Mouse (Mus musculus): ENCODE measurements around the gene Padi6. TPM values are rescaled to one million over a fixed set of nuclear protein-coding genes. Genes with fewer than 3 reads are reported as not detected.

Padi6 gene
- not detected in 2 replicates for polyA plus RNA-seq (2015; fragmentation: Nextera tagmentation; extraction: Ambion mirVana)

GRCm38 (mm10) chr4:140742543-140742942 lies at the start of gene Padi6:
Gene Padi6, minus strand, starts transcription at chr4:140742643.
- 58% methylated on average over 2 of the region's 2 CpGs for WGBS
- ATAC-seq (ENCODE audit: insufficient number of reproducible peaks, low FRiP score, low TSS enrichment, low read depth) = no peak

GRCm38 (mm10) chr4:140791071-140791470 lies 48.6 kb upstream of the Padi6 start:
- no peaks in the 10 kb centered on the region for H3K36me3 ChIP-seq
- H3K4me3 ChIP-seq (replicated peaks) = no peak overlapping the region
- no peaks in the 10 kb centered on the region for H3K9me3 ChIP-seq (replicated peaks)
- ATAC-seq (ENCODE audit: insufficient number of reproducible peaks, low FRiP score, low TSS enrichment, low read depth) = no peak
- no peak overlapping the region for H3K4me2 ChIP-seq (replicated peaks)
- no peaks in the 10 kb centered on the region for H3K27me3 ChIP-seq
- WGBS = 82% methylated on average over 16 of the region's 16 CpGs
- H3K27ac ChIP-seq (replicated peaks) = no peak overlapping the region
- H3K4me1 ChIP-seq = no peaks in the 10 kb centered on the region
- H3K9ac ChIP-seq = no peak overlapping the region

More at GRCm38 (mm10) chr4:140742543-140742942, at the start of gene Padi6:
- H3K27ac ChIP-seq (replicated peaks) = no peak within 1 kb of the TSS
- H3K36me3 ChIP-seq = no peaks in the 10 kb centered on the region
- no peak within 1 kb of the TSS for H3K4me3 ChIP-seq (replicated peaks)
- no peaks in the 10 kb centered on the region for H3K9me3 ChIP-seq (replicated peaks)
- H3K27me3 ChIP-seq = no peaks in the 10 kb centered on the region
- 0 out of 2 replicates have a peak, but pooled peaks cover 2% of the 10 kb centered on the region for H3K4me1 ChIP-seq
- no peak within 1 kb of the TSS for H3K9ac ChIP-seq
- no peak within 1 kb of the TSS for H3K4me2 ChIP-seq (replicated peaks)

- no peak for ATAC-seq (ENCODE audit: insufficient number of reproducible peaks, low FRiP score, low TSS enrichment, low read depth)
- H3K27me3 ChIP-seq = no peaks in the 10 kb centered on the region
- H3K9me3 ChIP-seq (replicated peaks) = no peaks in the 10 kb centered on the region
- H3K27ac ChIP-seq (replicated peaks) = no peak overlapping the region
- no peaks in the 10 kb centered on the region for H3K4me1 ChIP-seq
- H3K4me3 ChIP-seq (replicated peaks) = no peak overlapping the region
- no peak overlapping the region for H3K4me2 ChIP-seq (replicated peaks)
- H3K9ac ChIP-seq = no peak overlapping the region; the same call in 1 of the 2 replicates
- 72% methylated on average over 4 of the region's 4 CpGs for WGBS
- no peaks in the 10 kb centered on the region for H3K36me3 ChIP-seq
These were observed 47.5 kb upstream of the Padi6 start for GRCm38 (mm10) chr4:140789983-140790382.

- 45% methylated on average over 6 of the region's 6 CpGs for WGBS
- no peaks in the 10 kb centered on the region for H3K4me1 ChIP-seq
- H3K27ac ChIP-seq (replicated peaks) = no peak overlapping the region
- no peaks in the 10 kb centered on the region for H3K9me3 ChIP-seq (replicated peaks)
- no peaks in the 10 kb centered on the region for H3K27me3 ChIP-seq
- no peak overlapping the region for H3K4me2 ChIP-seq (replicated peaks)
- no peak overlapping the region for H3K9ac ChIP-seq
- no peaks in the 10 kb centered on the region for H3K36me3 ChIP-seq
- ATAC-seq (ENCODE audit: insufficient number of reproducible peaks, low FRiP score, low TSS enrichment, low read depth) = no peak
- no peak overlapping the region for H3K4me3 ChIP-seq (replicated peaks)
These were observed 46.5 kb upstream of the Padi6 start for GRCm38 (mm10) chr4:140788983-140789382.

- H3K27me3 ChIP-seq = no peaks in the 10 kb centered on the region
- no peak for ATAC-seq (ENCODE audit: insufficient number of reproducible peaks, low FRiP score, low TSS enrichment, low read depth)
- H3K4me1 ChIP-seq = no peaks in the 10 kb centered on the region
- H3K27ac ChIP-seq (replicated peaks) = no peak overlapping the region
- H3K4me2 ChIP-seq (replicated peaks) = no peak overlapping the region
- H3K4me3 ChIP-seq (replicated peaks) = no peak overlapping the region
- 76% methylated on average over 6 of the region's 6 CpGs for WGBS
- no peaks in the 10 kb centered on the region for H3K9me3 ChIP-seq (replicated peaks)
- H3K9ac ChIP-seq = no peak overlapping the region
- no peaks in the 10 kb centered on the region for H3K36me3 ChIP-seq
These were observed 45.8 kb upstream of the Padi6 start for GRCm38 (mm10) chr4:140788264-140788663.

GRCm38 (mm10) chr4:140787414-140787813 lies 45.0 kb upstream of the Padi6 start:
- no peaks in the 10 kb centered on the region for H3K27me3 ChIP-seq
- no peaks in the 10 kb centered on the region for H3K9me3 ChIP-seq (replicated peaks)
- H3K27ac ChIP-seq (replicated peaks) = no peak overlapping the region
- H3K4me3 ChIP-seq (replicated peaks) = no peak overlapping the region
- no peak for ATAC-seq (ENCODE audit: insufficient number of reproducible peaks, low FRiP score, low TSS enrichment, low read depth)
- H3K4me2 ChIP-seq (replicated peaks) = no peak overlapping the region
- WGBS = 72% methylated on average over 3 of the region's 4 CpGs
- no peak overlapping the region for H3K9ac ChIP-seq
- H3K4me1 ChIP-seq = no peaks in the 10 kb centered on the region
- H3K36me3 ChIP-seq = no peaks in the 10 kb centered on the region

GRCm38 (mm10) chr4:140785217-140785616 lies 42.8 kb upstream of the Padi6 start:
- no peaks in the 10 kb centered on the region for H3K36me3 ChIP-seq
- ATAC-seq (ENCODE audit: insufficient number of reproducible peaks, low FRiP score, low TSS enrichment, low read depth) = no peak
- H3K4me3 ChIP-seq (replicated peaks) = no peak overlapping the region
- no peak overlapping the region for H3K4me2 ChIP-seq (replicated peaks)
- H3K4me1 ChIP-seq = no peaks in the 10 kb centered on the region
- H3K9ac ChIP-seq = no peak overlapping the region
- no peaks in the 10 kb centered on the region for H3K9me3 ChIP-seq (replicated peaks)
- H3K27me3 ChIP-seq = no peaks in the 10 kb centered on the region
- WGBS = 80% methylated on average over 5 of the region's 5 CpGs
- no peak overlapping the region for H3K27ac ChIP-seq (replicated peaks)

- 93% methylated on average over 9 of the region's 9 CpGs for WGBS
- H3K9ac ChIP-seq = no peak overlapping the region
- H3K4me3 ChIP-seq (replicated peaks) = no peak overlapping the region
- no peak overlapping the region for H3K4me2 ChIP-seq (replicated peaks)
- H3K4me1 ChIP-seq = no peaks in the 10 kb centered on the region
- no peaks in the 10 kb centered on the region for H3K36me3 ChIP-seq
- H3K9me3 ChIP-seq (replicated peaks) = no peaks in the 10 kb centered on the region
- no peaks in the 10 kb centered on the region for H3K27me3 ChIP-seq
- no peak for ATAC-seq (ENCODE audit: insufficient number of reproducible peaks, low FRiP score, low TSS enrichment, low read depth)
- H3K27ac ChIP-seq (replicated peaks) = no peak overlapping the region
These were observed 42.0 kb upstream of the Padi6 start for GRCm38 (mm10) chr4:140784292-140784945.

- no peak overlapping the region for H3K27ac ChIP-seq (replicated peaks)
- H3K4me1 ChIP-seq = no peaks in the 10 kb centered on the region
- no peaks in the 10 kb centered on the region for H3K36me3 ChIP-seq
- ATAC-seq (ENCODE audit: insufficient number of reproducible peaks, low FRiP score, low TSS enrichment, low read depth) = no peak
- no peaks in the 10 kb centered on the region for H3K9me3 ChIP-seq (replicated peaks)
- H3K27me3 ChIP-seq = no peaks in the 10 kb centered on the region
- H3K4me2 ChIP-seq (replicated peaks) = no peak overlapping the region
- H3K9ac ChIP-seq = no peak overlapping the region
- no peak overlapping the region for H3K4me3 ChIP-seq (replicated peaks)
- WGBS = 86% methylated on average over 9 of the region's 9 CpGs
These were observed 40.4 kb upstream of the Padi6 start for GRCm38 (mm10) chr4:140782821-140783220.

GRCm38 (mm10) chr4:140780507-140780906 lies 38.1 kb upstream of the Padi6 start:
- Histone ChIP-seq H3K4me3 (replicated peaks) (no peak overlapping the region), H3K4me1 (no peaks in the 10 kb centered on the region), H3K9ac (no peak overlapping the region), H3K36me3 (no peaks in the 10 kb centered on the region), H3K9me3 (replicated peaks) (no peaks in the 10 kb centered on the region), H3K4me2 (replicated peaks) (no peak overlapping the region), H3K27ac (replicated peaks) (no peak overlapping the region), H3K27me3 (no peaks in the 10 kb centered on the region)
- ATAC-seq (ENCODE audit: insufficient number of reproducible peaks, low FRiP score, low TSS enrichment, low read depth) = no peak
- 80% methylated on average over 14 of the region's 14 CpGs for WGBS

- no peaks in the 10 kb centered on the region for H3K9me3 ChIP-seq (replicated peaks)
- WGBS = 45% methylated on average over 19 of the region's 19 CpGs
- no peak overlapping the region for H3K4me3 ChIP-seq (replicated peaks)
- no peaks in the 10 kb centered on the region for H3K27me3 ChIP-seq
- no peak overlapping the region for H3K9ac ChIP-seq
- no peak overlapping the region for H3K27ac ChIP-seq (replicated peaks)
- 0 out of 2 replicates have a peak, but pooled peaks have one; percentile 45 for ATAC-seq (ENCODE audit: insufficient number of reproducible peaks, low FRiP score, low TSS enrichment, low read depth)
- no peaks in the 10 kb centered on the region for H3K4me1 ChIP-seq
- no peak overlapping the region for H3K4me2 ChIP-seq (replicated peaks)
- no peaks in the 10 kb centered on the region for H3K36me3 ChIP-seq
These were observed 37.5 kb upstream of the Padi6 start for GRCm38 (mm10) chr4:140779803-140780397.

- Histone ChIP-seq H3K9me3 (replicated peaks) (no peaks in the 10 kb centered on the region), H3K4me3 (replicated peaks) (no peak overlapping the region), H3K27me3 (no peaks in the 10 kb centered on the region), H3K9ac (no peak overlapping the region), H3K4me2 (replicated peaks) (no peak overlapping the region), H3K27ac (replicated peaks) (no peak overlapping the region), H3K36me3 (no peaks in the 10 kb centered on the region), H3K4me1 (no peaks in the 10 kb centered on the region)
- ATAC-seq (ENCODE audit: insufficient number of reproducible peaks, low FRiP score, low TSS enrichment, low read depth) = no peak
- 69% methylated on average over 13 of the region's 13 CpGs for WGBS
These were observed 34.2 kb upstream of the Padi6 start for GRCm38 (mm10) chr4:140776623-140777022.

Data from embryonic facial prominence, embryonic 15.5 days (tissue).